Mouse (Mus musculus) hindbrain, postnatal 0 days (tissue): ENCODE data around the gene Herpud2. TPM values are rescaled to one million over a fixed set of nuclear protein-coding genes. Genes with fewer than 3 reads are reported as not detected.
"Not testable (repeated sequence)": the region's sequence is repeated elsewhere in the genome, so short reads cannot be mapped to it uniquely, and the experiment has no call there.

ENCODE experiments used
- ATAC-seq: fragments of 200-750 bp; cut with Nextera tagmentation; 2 replicates; pipeline ENCODE4 v1.8.0; 2017; ENCODE audit warnings: mild to moderate bottlenecking, moderate TSS enrichment, moderate library complexity
- DNase-seq: peaks from one replicate; pipeline ENCODE4 v3.0.0-alpha.2; 2015; ENCODE audit warnings: low spot score
- H3K27ac ChIP-seq: fragments of 300-500 bp; sonication (generic); 2 replicates; pipeline ENCODE4 v1.5.1; 2014; ENCODE audit warnings: mild to moderate bottlenecking
- H3K27me3 ChIP-seq: fragments of 300-500 bp; sonication (generic); 2 replicates; pipeline ENCODE4 v1.6.1; 2014; ENCODE audit warnings: low read length, mixed read lengths; ENCODE audit not compliant: insufficient read depth
- H3K36me3 ChIP-seq: fragments of 300-500 bp; sonication (generic); 2 replicates; pipeline ENCODE4 v1.6.1; 2014; ENCODE audit warnings: low read length, mixed read lengths; ENCODE audit not compliant: insufficient read depth
- H3K4me1 ChIP-seq: fragments of 300-500 bp; sonication (generic); 2 replicates; pipeline ENCODE4 v1.6.1; 2014; ENCODE audit warnings: antibody characterized with exemption, low read length, mixed read lengths; ENCODE audit not compliant: insufficient read depth
- H3K4me2 ChIP-seq: fragments of 300-500 bp; sonication (generic); 2 replicates; pipeline ENCODE4 v1.6.1; 2014; ENCODE audit warnings: low read depth, mild to moderate bottlenecking, low read length, moderate library complexity, mixed read lengths
- H3K4me3 ChIP-seq: fragments of 300-500 bp; sonication (generic); 2 replicates; pipeline ENCODE4 v1.5.1; 2014; ENCODE audit warnings: low read length
- H3K9ac ChIP-seq: fragments of 300-500 bp; sonication (generic); replicated peaks from 2 replicates; pipeline ENCODE4 v1.6.1; 2014; ENCODE audit warnings: mild to moderate bottlenecking, low read length, moderate library complexity, mixed read lengths
- H3K9me3 ChIP-seq: fragments of 300-500 bp; sonication (generic); 2 replicates; pipeline ENCODE4 v1.6.1; 2016; ENCODE audit warnings: low read length, mixed read lengths
- CTCF ChIP-seq: IDR thresholded peaks from 2 replicates; pipeline ENCODE4 v1.5.1; 2016; ENCODE audit warnings: antibody characterized with exemption, control low read depth, low read depth
- WGBS: fragments of 180-500 bp; shearing (Covaris S2); extraction: QIAGEN DNeasy Blood & Tissue Kit; methylation state at CpG from one replicate; pipeline ENCODE4 v1.1.7; 2014; 5-methylcytosine and 5-hydroxymethylcytosine counted together
- polyA plus RNA-seq: library from polyadenylated mRNA; unstranded; fragments of >200 nt; fragmentation: Nextera tagmentation; extraction: Ambion mirVana; gene quantifications from 2 replicates; pipeline ENCODE4 v1.2.1, GENCODE M21; 2015
- total RNA-seq: library from RNA; depleted of rRNA; stranded (reverse); fragments of >200 nt; gene quantifications from 2 replicates; pipeline ENCODE4 v1.2.3, GENCODE M21; 2014

Gene Herpud2
- total and polyA plus RNA-seq, 2 experiments from 2014 or later, result 18.3 to 27.9 TPM

- Histone ChIP-seq H3K9ac (no peak overlapping the region), H3K4me2 (no peak overlapping the region), H3K9me3 (no peaks in the 10 kb centered on the region), H3K27ac (no peak overlapping the region), H3K27me3 (no peaks in the 10 kb centered on the region), H3K4me3 (no peak overlapping the region), H3K4me1 (no peaks in the 10 kb centered on the region), H3K36me3 (no peaks in the 10 kb centered on the region)
- DNase-seq (no peak), ATAC-seq (no peak)
- 96% methylated on average over 1 of the region's 1 CpGs for WGBS
- TF ChIP-seq CTCF, result no peak
Measured at GRCm38 (mm10) chr9:25138900-25139299, 12.7 kb downstream of the Herpud2 start.

GRCm38 (mm10) chr9:25132920-25133319 lies 18.7 kb downstream of the Herpud2 start:
- DNase-seq (no peak), ATAC-seq (no peak)
- Histone ChIP-seq H3K27me3 (no peaks in the 10 kb centered on the region), H3K9ac (no peak overlapping the region), H3K4me1 (no peaks in the 10 kb centered on the region), H3K27ac (no peak overlapping the region), H3K9me3 (no peaks in the 10 kb centered on the region), H3K4me2 (no peak overlapping the region), H3K36me3 (peaks cover 4% of the 10 kb centered on the region; the same call in 1 of the 2 replicates), H3K4me3 (no peak overlapping the region)
- 80% methylated on average over 4 of the region's 4 CpGs for WGBS
- TF ChIP-seq CTCF, result no peak

GRCm38 (mm10) chr9:25132253-25132652 lies 19.4 kb downstream of the Herpud2 start:
- Histone ChIP-seq H3K9ac (no peak overlapping the region), H3K36me3 (peaks cover 4% of the 10 kb centered on the region; the same call in 1 of the 2 replicates), H3K4me1 (no peaks in the 10 kb centered on the region), H3K27me3 (no peaks in the 10 kb centered on the region), H3K4me2 (no peak overlapping the region), H3K4me3 (no peak overlapping the region), H3K9me3 (no peaks in the 10 kb centered on the region), H3K27ac (no peak overlapping the region)
- no peak for DNase-seq
- no peak for ATAC-seq
- TF ChIP-seq CTCF, result no peak

GRCm38 (mm10) chr9:25124048-25124447 lies 27.6 kb downstream of the Herpud2 start:
- H3K9me3 ChIP-seq, result no peaks in the 10 kb centered on the region
- 0 out of 2 replicates have a peak, but pooled peaks cover 4% of the 10 kb centered on the region for H3K36me3 ChIP-seq
- no peak for TF ChIP-seq CTCF
- H3K27ac ChIP-seq, result no peak overlapping the region
- H3K4me3 ChIP-seq, result no peak overlapping the region
- no peak for ATAC-seq
- WGBS, result 91% methylated on average over 2 of the region's 2 CpGs
- DNase-seq, result no peak
- no peak overlapping the region for H3K9ac ChIP-seq
- H3K27me3 ChIP-seq, result no peaks in the 10 kb centered on the region
- no peak overlapping the region for H3K4me2 ChIP-seq
- no peaks in the 10 kb centered on the region for H3K4me1 ChIP-seq

- H3K4me2 ChIP-seq, H3K4me3 ChIP-seq, ATAC-seq, H3K9ac ChIP-seq, H3K4me1 ChIP-seq, H3K9me3 ChIP-seq, H3K27me3 ChIP-seq, DNase-seq, H3K27ac ChIP-seq, H3K36me3 ChIP-seq: not testable (repeated sequence)
- 91% methylated on average over 1 of the region's 1 CpGs for WGBS
Measured at GRCm38 (mm10) chr9:25123590-25123989, 28.0 kb downstream of the Herpud2 start.

- Histone ChIP-seq H3K27me3 (no peaks in the 10 kb centered on the region), H3K4me2 (no peak overlapping the region), H3K9me3 (peaks cover 6% of the 10 kb centered on the region; the same call in 1 of the 2 replicates), H3K27ac (no peak overlapping the region), H3K9ac (no peak overlapping the region), H3K4me3 (no peak overlapping the region), H3K36me3 (peaks cover 26% of the 10 kb centered on the region), H3K4me1 (no peaks in the 10 kb centered on the region)
- ATAC-seq, result no peak
- DNase-seq, result peak; percentile 39
- TF ChIP-seq CTCF, result peak; percentile 86
Measured at GRCm38 (mm10) chr9:25104638-25105037, 47.0 kb downstream of the Herpud2 start.

- Histone ChIP-seq H3K4me2 (no peak overlapping the region), H3K9me3 (peaks cover 6% of the 10 kb centered on the region; the same call in 1 of the 2 replicates), H3K4me1 (no peaks in the 10 kb centered on the region), H3K9ac (no peak overlapping the region), H3K36me3 (peaks cover 23% of the 10 kb centered on the region), H3K27me3 (no peaks in the 10 kb centered on the region), H3K27ac (no peak overlapping the region), H3K4me3 (no peak overlapping the region)
- WGBS, result 89% methylated on average over 1 of the region's 1 CpGs
- no peak for ATAC-seq
- TF ChIP-seq CTCF, result no peak
- DNase-seq, result no peak
Measured at GRCm38 (mm10) chr9:25102881-25103280, 48.7 kb downstream of the Herpud2 start.
